Mouse (Mus musculus): ENCODE measurements around the gene Timp2.

DNA sequence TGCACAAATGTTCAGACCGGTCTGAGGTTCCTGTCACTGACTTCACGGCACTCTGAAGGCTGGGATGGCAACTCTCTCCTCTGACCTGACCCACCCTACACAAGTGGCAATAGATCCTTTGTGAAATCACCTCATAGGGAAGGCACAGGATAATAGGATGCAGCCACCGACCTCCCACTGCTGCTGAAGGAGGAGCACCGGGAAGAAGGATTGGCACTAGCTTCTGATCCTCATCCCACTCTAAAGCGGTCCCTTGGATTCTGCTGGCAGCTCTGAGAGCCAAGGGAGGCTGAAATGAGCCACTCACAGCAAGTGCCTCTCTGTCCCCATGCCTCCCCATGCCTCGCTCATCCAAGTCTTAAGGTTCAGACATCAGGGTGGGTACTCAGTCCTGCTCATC, 39.0 kb upstream of the Timp2 start:
- TF ChIP-seq EP300 (optimal IDR thresholded peaks at IDR 0.05), result no peak
- TF ChIP-seq CTCF (IDR thresholded peaks at IDR 0.05; ENCODE audit: low read depth), result no peak
